9 mouse cellular contexts compared by ENCODE assay signal in genomic region chr7:97427778-97428420, GRCm38 (mm10). TPM values are rescaled to one million over a fixed set of nuclear protein-coding genes. Genes with fewer than 3 reads are reported as not detected.
DNase-seq lines count a peak whose midpoint lies in the region; ATAC-seq and TF ChIP-seq lines count a peak whose summit lies in the region.
"Had no signal": no experiment of that assay in that cellular context is flagged by ENCODE, and none has a peak within 500 bp of the region (broad histone marks: within the 10 kb centered on the region; RNA-seq: fewer than 3 reads in every experiment).

No protein-coding gene starts in this region.

- no peaks in the 10 kb centered on the region for H3K36me3 ChIP-seq in hindbrain, embryonic 16.5 days (ENCODE audit: control insufficient read depth, insufficient read depth, low read length)
- H3K36me3 ChIP-seq in hindbrain, embryonic 10.5 days: no peaks in the 10 kb centered on the region
- H3K36me3 ChIP-seq in stomach, postnatal 0 days (ENCODE audit: control insufficient read depth, insufficient read depth, low read length): no peaks in the 10 kb centered on the region

- no peak for DNase-seq in hindbrain, embryonic 10.5 days (ENCODE audit: low spot score)
- DNase-seq in ovary, adult 18-20 months (ENCODE audit: low spot score): peak; percentile 81
- DNase-seq in ovary, postnatal 14 days (ENCODE audit: low spot score): no peak
- peak; percentile 80 for DNase-seq in cerebellum, adult 9-10 months
- DNase-seq in stomach, postnatal 0 days (ENCODE audit: low spot score): no peak
- DNase-seq in urinary bladder, postnatal 4 days (ENCODE audit: low spot score in 2 of 2): no peak
- no peak for DNase-seq in left cerebral cortex, adult 8-10 months (ENCODE audit: low spot score in 2 of 2)

- 52% methylated on average over 5 of the region's 5 CpGs for WGBS in hindbrain, embryonic 16.5 days
- 86% methylated on average over 5 of the region's 5 CpGs for WGBS in hindbrain, embryonic 10.5 days
- 67% methylated on average over 5 of the region's 5 CpGs for WGBS in stomach, postnatal 0 days

- no peak overlapping the region for H3K4me2 ChIP-seq in hindbrain, embryonic 16.5 days (ENCODE audit: low read length)
- no peak overlapping the region for H3K4me2 ChIP-seq in stomach, postnatal 0 days (replicated peaks; ENCODE audit: low read depth)

- TF ChIP-seq CTCF in stomach, postnatal 0 days (IDR thresholded peaks at IDR 0.05; ENCODE audit: low read depth): peak; percentile 60

- H3K9me3 ChIP-seq in hindbrain, embryonic 16.5 days (ENCODE audit: control insufficient read depth, low read length): no peaks in the 10 kb centered on the region
- H3K9me3 ChIP-seq in hindbrain, embryonic 10.5 days: no peaks in the 10 kb centered on the region
- no peaks in the 10 kb centered on the region for H3K9me3 ChIP-seq in stomach, postnatal 0 days (ENCODE audit: control insufficient read depth, low read length)

- H3K9ac ChIP-seq in hindbrain, embryonic 16.5 days (ENCODE audit: low read depth, low read length): no peak overlapping the region
- H3K9ac ChIP-seq in stomach, postnatal 0 days (ENCODE audit: low read length): no peak overlapping the region
- H3K9ac ChIP-seq: liver, embryonic 14.5 days had no signal

- H3K4me1 ChIP-seq in hindbrain, embryonic 16.5 days (ENCODE audit: control insufficient read depth, insufficient read depth, low read depth, low read length): peaks cover 10% of the 10 kb centered on the region
- H3K4me1 ChIP-seq in hindbrain, embryonic 10.5 days (replicated peaks): peaks cover 13% of the 10 kb centered on the region
- H3K4me1 ChIP-seq in stomach, postnatal 0 days (replicated peaks; ENCODE audit: control insufficient read depth, insufficient read depth): peaks cover 2% of the 10 kb centered on the region; the same call in 1 of the 2 replicates

- TF ChIP-seq EP300 in stomach, postnatal 0 days (optimal IDR thresholded peaks at IDR 0.05): no peak

- 0 out of 2 replicates have a peak, but pooled peaks have one; percentile 37 for ATAC-seq in hindbrain, embryonic 16.5 days
- ATAC-seq in stomach, postnatal 0 days (ENCODE audit: low FRiP score, low TSS enrichment): no peak

- no peak overlapping the region for H3K4me3 ChIP-seq in hindbrain, embryonic 16.5 days (ENCODE audit: low read length)
- H3K4me3 ChIP-seq in hindbrain, embryonic 10.5 days: no peak overlapping the region
- H3K4me3 ChIP-seq in stomach, postnatal 0 days (ENCODE audit: low read depth, low read length): no peak overlapping the region

- no peaks in the 10 kb centered on the region for H3K27me3 ChIP-seq in hindbrain, embryonic 16.5 days (replicated peaks; ENCODE audit: control insufficient read depth, insufficient read depth, low read length)
- no peaks in the 10 kb centered on the region for H3K27me3 ChIP-seq in hindbrain, embryonic 10.5 days (ENCODE audit: insufficient read depth, poor library complexity, severe bottlenecking)
- no peaks in the 10 kb centered on the region for H3K27me3 ChIP-seq in stomach, postnatal 0 days (ENCODE audit: control insufficient read depth, insufficient read depth, low read length)

- no peak overlapping the region; the same call in 1 of the 2 replicates for H3K27ac ChIP-seq in hindbrain, embryonic 16.5 days (ENCODE audit: low read depth, low read length)
- H3K27ac ChIP-seq in hindbrain, embryonic 10.5 days: no peak overlapping the region
- peak overlapping the region; percentile 25 for H3K27ac ChIP-seq in stomach, postnatal 0 days (replicated peaks)
- H3K27ac ChIP-seq: liver, embryonic 14.5 days had no signal

RNA-seq across cellular contexts. Expression of gene Thrsp, which starts 10.4 kb away (rescaled TPM):
- polyA plus RNA-seq in hindbrain, embryonic 16.5 days (2015; fragmentation: Nextera tagmentation; extraction: Ambion mirVana): 4.2 and 4.6 TPM in 2 replicates
- 0.37 and 0.43 TPM in 2 replicates for polyA plus RNA-seq in hindbrain, embryonic 10.5 days (2016; fragmentation: Nextera tagmentation; extraction: Ambion mirVana)
- polyA plus RNA-seq in stomach, postnatal 0 days (2015; fragmentation: Nextera tagmentation; extraction: Ambion mirVana): 1.4 and 1.5 TPM in 2 replicates
- 10 to 100 TPM; 17.6 to 27.1 (median 20.5) TPM for total RNA-seq in left cerebral cortex, adult 8-10 months (2022)

RNA-seq across cellular contexts. Expression of gene Kctd14, which starts 23.2 kb away (rescaled TPM):
- 1.2 and 1.8 TPM in 2 replicates for polyA plus RNA-seq in hindbrain, embryonic 16.5 days (2015; fragmentation: Nextera tagmentation; extraction: Ambion mirVana)
- polyA plus RNA-seq in hindbrain, embryonic 10.5 days (2016; fragmentation: Nextera tagmentation; extraction: Ambion mirVana): 0.20 and 0.37 TPM in 2 replicates
- polyA plus RNA-seq in stomach, postnatal 0 days (2015; fragmentation: Nextera tagmentation; extraction: Ambion mirVana): 32.4 and 33.2 TPM in 2 replicates
- 1 to 10 TPM; 4.3 to 4.5 (median 4.4) TPM for total RNA-seq in left cerebral cortex, adult 8-10 months (2022)

RNA-seq across cellular contexts. Expression of gene Ndufc2, which starts 28.1 kb away (rescaled TPM):
- polyA plus RNA-seq in hindbrain, embryonic 16.5 days (2015; fragmentation: Nextera tagmentation; extraction: Ambion mirVana): 431 and 501 TPM in 2 replicates
- polyA plus RNA-seq in hindbrain, embryonic 10.5 days (2016; fragmentation: Nextera tagmentation; extraction: Ambion mirVana): 322 and 341 TPM in 2 replicates
- polyA plus RNA-seq in stomach, postnatal 0 days (2015; fragmentation: Nextera tagmentation; extraction: Ambion mirVana): 415 and 439 TPM in 2 replicates
- total RNA-seq in left cerebral cortex, adult 8-10 months (2022): 100 to 1,000 TPM; 222 to 234 (median 229) TPM

RNA-seq across cellular contexts. Expression of gene Ints4, which starts 52.9 kb away (rescaled TPM):
- 43.3 and 50.1 TPM in 2 replicates for polyA plus RNA-seq in hindbrain, embryonic 16.5 days (2015; fragmentation: Nextera tagmentation; extraction: Ambion mirVana)
- polyA plus RNA-seq in hindbrain, embryonic 10.5 days (2016; fragmentation: Nextera tagmentation; extraction: Ambion mirVana): 61.0 and 63.7 TPM in 2 replicates
- 21.9 and 26.7 TPM in 2 replicates for polyA plus RNA-seq in stomach, postnatal 0 days (2015; fragmentation: Nextera tagmentation; extraction: Ambion mirVana)
- total RNA-seq in left cerebral cortex, adult 8-10 months (2022): 10 to 100 TPM; 26.8 to 41.5 (median 33.1) TPM

RNA-seq across cellular contexts. Expression of gene Alg8, which starts 56.5 kb away (rescaled TPM):
- 13.1 and 14.5 TPM in 2 replicates for polyA plus RNA-seq in hindbrain, embryonic 16.5 days (2015; fragmentation: Nextera tagmentation; extraction: Ambion mirVana)
- 42.1 and 52.9 TPM in 2 replicates for polyA plus RNA-seq in hindbrain, embryonic 10.5 days (2016; fragmentation: Nextera tagmentation; extraction: Ambion mirVana)
- 14.6 and 15.3 TPM in 2 replicates for polyA plus RNA-seq in stomach, postnatal 0 days (2015; fragmentation: Nextera tagmentation; extraction: Ambion mirVana)
- total RNA-seq in left cerebral cortex, adult 8-10 months (2022): 10 to 100 TPM in 2 of 4 experiments, 1 to 10 TPM in 2; 7.9 to 13.3 (median 11.2) TPM

Comparison
In these comparisons a context has a peak if more than half of its experiments do, and no peak if none do; other contexts are left out.
1. DNase-seq: peak in ovary, adult 18-20 months (single experiment) and cerebellum, adult 9-10 months (single experiment); none in hindbrain, embryonic 10.5 days (single experiment), ovary, postnatal 14 days (single experiment), stomach, postnatal 0 days (single experiment), urinary bladder, postnatal 4 days (0 of 2) and left cerebral cortex, adult 8-10 months (0 of 2).
2. RNA of gene Kctd14, which starts 23.2 kb away (polyA plus RNA-seq): 32.4 to 33.2 TPM in stomach, postnatal 0 days; 1.2 to 1.8 TPM in hindbrain, embryonic 16.5 days and 0.20 to 0.37 TPM in hindbrain, embryonic 10.5 days; every median in the first group is over 10 times any median in the second.